28 mouse cellular contexts compared by ENCODE assay signal in the genomic region with DNA sequence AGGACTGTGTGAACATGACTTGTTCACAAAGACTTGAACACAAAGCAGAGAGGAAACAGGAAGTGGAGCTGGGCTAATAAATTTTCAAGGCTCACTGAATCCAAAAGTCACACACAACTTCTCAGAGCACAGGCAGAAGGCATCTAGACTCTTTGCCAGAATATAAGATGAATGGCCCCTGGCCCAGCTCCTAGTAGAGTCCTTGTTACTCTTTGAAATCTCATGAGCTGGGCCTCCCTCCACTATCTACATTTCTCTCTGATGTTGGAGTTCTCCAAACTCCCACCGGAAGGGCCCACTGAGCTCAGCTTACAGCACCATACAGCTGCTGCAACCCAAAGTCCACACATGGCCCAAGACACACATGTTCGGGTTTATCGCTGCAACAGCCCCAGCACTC. TPM values are rescaled to one million over a fixed set of nuclear protein-coding genes. Genes with fewer than 3 reads are reported as not detected.
DNase-seq lines count a peak whose midpoint lies in the region; ATAC-seq and TF ChIP-seq lines count a peak whose summit lies in the region.
"Had no signal": no experiment of that assay in that cellular context is flagged by ENCODE, and none has a peak within 500 bp of the region (broad histone marks: within the 10 kb centered on the region; RNA-seq: fewer than 3 reads in every experiment).

No protein-coding gene starts in this region.

- no peak for TF ChIP-seq CTCF in kidney, adult 2 months (conservative IDR thresholded peaks at IDR 0.05; ENCODE audit: insufficient read depth, insufficient read length, low read depth, low read length)
- TF ChIP-seq CTCF in lung, embryonic 14.5 days (IDR thresholded peaks at IDR 0.05; ENCODE audit: low read depth): no peak
- no peak for TF ChIP-seq CTCF in stomach, postnatal 0 days (IDR thresholded peaks at IDR 0.05; ENCODE audit: low read depth)

- TF ChIP-seq POLR2A in kidney, adult 2 months (IDR thresholded peaks at IDR 0.05; ENCODE audit: low read depth, low read length): no peak

- H3K27ac ChIP-seq in kidney, adult 2 months (ENCODE audit: insufficient read depth, low read depth, low read length): no peak overlapping the region
- no peak overlapping the region for H3K27ac ChIP-seq in lung, embryonic 14.5 days (ENCODE audit: low read depth)
- no peak overlapping the region for H3K27ac ChIP-seq in stomach, embryonic 14.5 days (ENCODE audit: low read length)
- H3K27ac ChIP-seq in stomach, postnatal 0 days (replicated peaks): no peak overlapping the region
- H3K27ac ChIP-seq: embryonic facial prominence, embryonic 12.5 days; embryonic facial prominence, embryonic 15.5 days; gastrocnemius, adult 2 months; heart, embryonic 15.5 days; hindbrain, embryonic 14.5 days; hindbrain, postnatal 0 days had no signal

- no peaks in the 10 kb centered on the region for H3K9me3 ChIP-seq in lung, embryonic 14.5 days (ENCODE audit: low read depth, low read length)
- no peaks in the 10 kb centered on the region for H3K9me3 ChIP-seq in stomach, embryonic 14.5 days (ENCODE audit: control insufficient read depth, low read depth, low read length)
- H3K9me3 ChIP-seq in stomach, postnatal 0 days (ENCODE audit: control insufficient read depth, low read length): no peaks in the 10 kb centered on the region
- H3K9me3 ChIP-seq: embryonic facial prominence, embryonic 12.5 days; embryonic facial prominence, embryonic 15.5 days; G1E; heart, embryonic 12.5 days; heart, embryonic 15.5 days had no signal

- ATAC-seq in lung, embryonic 14.5 days (ENCODE audit: insufficient read depth): peak; percentile 44; the same call in 1 of the 2 replicates
- 0 out of 2 replicates have a peak, but pooled peaks have one; percentile 10 for ATAC-seq in stomach, embryonic 14.5 days (ENCODE audit: insufficient number of reproducible peaks, insufficient read depth, low FRiP score, low read depth)
- ATAC-seq in stomach, postnatal 0 days (ENCODE audit: low FRiP score, low TSS enrichment): no peak
- ATAC-seq: forebrain, embryonic 14.5 days; forebrain, postnatal 0 days; hindbrain, postnatal 0 days; Patski had no signal

- H3K36me3 ChIP-seq in kidney, adult 2 months (ENCODE audit: control insufficient read depth, insufficient read depth, low read length): no peaks in the 10 kb centered on the region
- H3K36me3 ChIP-seq in lung, embryonic 14.5 days (ENCODE audit: insufficient read depth): no peaks in the 10 kb centered on the region
- H3K36me3 ChIP-seq in stomach, embryonic 14.5 days (ENCODE audit: control insufficient read depth, insufficient read depth, low read length): no peaks in the 10 kb centered on the region
- H3K36me3 ChIP-seq in stomach, postnatal 0 days (ENCODE audit: control insufficient read depth, insufficient read depth, low read length): no peaks in the 10 kb centered on the region
- H3K36me3 ChIP-seq: embryonic facial prominence, embryonic 12.5 days; embryonic facial prominence, embryonic 15.5 days; G1E; heart, embryonic 12.5 days; heart, embryonic 15.5 days had no signal

- H3K4me1 ChIP-seq in kidney, adult 2 months (ENCODE audit: control insufficient read depth, insufficient read depth, low read length): peaks cover 6% of the 10 kb centered on the region; the same call in 1 of the 2 replicates
- H3K4me1 ChIP-seq in lung, embryonic 14.5 days (ENCODE audit: insufficient read depth): no peaks in the 10 kb centered on the region
- no peaks in the 10 kb centered on the region for H3K4me1 ChIP-seq in stomach, embryonic 14.5 days (ENCODE audit: control insufficient read depth, insufficient read depth, low read length)
- H3K4me1 ChIP-seq in stomach, postnatal 0 days (replicated peaks; ENCODE audit: control insufficient read depth, insufficient read depth): no peaks in the 10 kb centered on the region
- H3K4me1 ChIP-seq: embryonic facial prominence, embryonic 12.5 days; embryonic facial prominence, embryonic 15.5 days; heart, embryonic 12.5 days; heart, embryonic 15.5 days had no signal

- no peak for TF ChIP-seq EP300 in stomach, postnatal 0 days (optimal IDR thresholded peaks at IDR 0.05)

- no peak overlapping the region for H3K4me3 ChIP-seq in kidney, adult 2 months (ENCODE audit: insufficient read depth, low read depth, low read length)
- H3K4me3 ChIP-seq in lung, embryonic 14.5 days (ENCODE audit: low read depth, low read length): no peak overlapping the region
- no peak overlapping the region for H3K4me3 ChIP-seq in stomach, embryonic 14.5 days (ENCODE audit: low read depth, low read length)
- no peak overlapping the region for H3K4me3 ChIP-seq in stomach, postnatal 0 days (ENCODE audit: low read depth, low read length)
- H3K4me3 ChIP-seq: embryonic facial prominence, embryonic 12.5 days; embryonic facial prominence, embryonic 15.5 days; gastrocnemius, adult 2 months; heart, embryonic 12.5 days; heart, embryonic 15.5 days had no signal

- DNase-seq in adrenal gland, postnatal 14 days: peak; percentile 30
- DNase-seq in adrenal gland, adult 18-20 months (ENCODE audit: low spot score in 2 of 2): no peak
- peak; percentile 13 for DNase-seq in kidney, adult 2 months
- DNase-seq in kidney, adult 11 months: no peak
- DNase-seq in lung, embryonic 14.5 days: peak; percentile 44
- no peak for DNase-seq in lung, postnatal 36 days
- no peak for DNase-seq in stomach, postnatal 0 days (ENCODE audit: low spot score)
- DNase-seq: adrenal gland, adult 8-10 months; cerebellum, adult 11 months; cerebellum, adult 2 months; cerebellum, adult 9-11 months; cerebellum, postnatal 25 days; forebrain, postnatal 0 days; gastrocnemius, adult 2 months; gastrocnemius, postnatal 14 days; heart, adult 11 months; heart, postnatal 36 days had no signal

- no peaks in the 10 kb centered on the region for H3K27me3 ChIP-seq in kidney, adult 2 months (replicated peaks; ENCODE audit: control insufficient read depth, insufficient read depth, low read length)
- no peaks in the 10 kb centered on the region for H3K27me3 ChIP-seq in lung, embryonic 14.5 days (ENCODE audit: insufficient read depth, low read length)
- no peaks in the 10 kb centered on the region for H3K27me3 ChIP-seq in stomach, embryonic 14.5 days (ENCODE audit: control insufficient read depth, insufficient read depth, low read length)
- H3K27me3 ChIP-seq in stomach, postnatal 0 days (ENCODE audit: control insufficient read depth, insufficient read depth, low read length): no peaks in the 10 kb centered on the region
- H3K27me3 ChIP-seq: CH12.LX; embryonic facial prominence, embryonic 12.5 days; embryonic facial prominence, embryonic 15.5 days; heart, embryonic 12.5 days; heart, embryonic 15.5 days; Patski had no signal

- 79% methylated on average over 3 of the region's 3 CpGs for WGBS in kidney, adult 2 months
- 80% methylated on average over 3 of the region's 3 CpGs for WGBS in lung, embryonic 14.5 days
- 84% methylated on average over 3 of the region's 3 CpGs for WGBS in stomach, embryonic 14.5 days
- WGBS in stomach, postnatal 0 days: 74% methylated on average over 3 of the region's 3 CpGs

- H3K9ac ChIP-seq in lung, embryonic 14.5 days: no peak overlapping the region
- no peak overlapping the region for H3K9ac ChIP-seq in stomach, embryonic 14.5 days (replicated peaks; ENCODE audit: low read depth, low read length)
- H3K9ac ChIP-seq in stomach, postnatal 0 days (ENCODE audit: low read length): no peak overlapping the region
- H3K9ac ChIP-seq: embryonic facial prominence, embryonic 12.5 days; embryonic facial prominence, embryonic 15.5 days; forebrain, postnatal 0 days; heart, embryonic 12.5 days; heart, embryonic 15.5 days; hindbrain, embryonic 14.5 days had no signal

- H3K4me2 ChIP-seq in lung, embryonic 14.5 days: no peak overlapping the region
- H3K4me2 ChIP-seq in stomach, embryonic 14.5 days (replicated peaks; ENCODE audit: low read depth, low read length): no peak overlapping the region
- no peak overlapping the region for H3K4me2 ChIP-seq in stomach, postnatal 0 days (replicated peaks; ENCODE audit: low read depth)
- H3K4me2 ChIP-seq: embryonic facial prominence, embryonic 12.5 days; embryonic facial prominence, embryonic 15.5 days; heart, embryonic 12.5 days; heart, embryonic 15.5 days; hindbrain, embryonic 14.5 days had no signal

RNA-seq across cellular contexts. Expression of gene Bod1, which starts 30.2 kb away (rescaled TPM):
- total RNA-seq in adrenal gland, postnatal 14 days (2021): 46.0 and 52.8 TPM in 2 replicates
- 10 to 100 TPM; 60.1 to 66.9 TPM for total RNA-seq in adrenal gland, adult 18-20 months (2021)
- 131 and 137 TPM in 2 replicates for polyA plus RNA-seq in kidney, adult 2 months (2012; rRNA removed)
- polyA plus RNA-seq in lung, embryonic 14.5 days (2014; fragmentation: Nextera tagmentation; extraction: Ambion mirVana): 98.3 and 113 TPM in 2 replicates
- polyA plus RNA-seq in stomach, embryonic 14.5 days (2014; fragmentation: Nextera tagmentation; extraction: Ambion mirVana): 92.3 and 100 TPM in 2 replicates
- 62.1 and 65.2 TPM in 2 replicates for polyA plus RNA-seq in stomach, postnatal 0 days (2015; fragmentation: Nextera tagmentation; extraction: Ambion mirVana)

Comparison
In these comparisons a context has a peak if more than half of its experiments do, and no peak if none do; other contexts are left out.
1. DNase-seq: peak in adrenal gland, postnatal 14 days (single experiment), kidney, adult 2 months (single experiment) and lung, embryonic 14.5 days (single experiment); none in adrenal gland, adult 18-20 months (0 of 2), kidney, adult 11 months (single experiment), lung, postnatal 36 days (single experiment) and stomach, postnatal 0 days (single experiment).